Mouse (Mus musculus): ENCODE data around the gene Pmpca.

GRCm38 (mm10) chr2:26417066-26417465 is 27.9 kb downstream of the Pmpca start:
- TF ChIP-seq CTCF (conservative IDR thresholded peaks at IDR 0.05; ENCODE audit: insufficient read depth, insufficient read length, low read depth, low read length) (no peak), POLR2A (IDR thresholded peaks at IDR 0.05; ENCODE audit: low read depth, low read length) (no peak)

Measured in kidney, adult 2 months (tissue).